Mouse (Mus musculus): ENCODE measurements around the gene Gm10306.

DNA sequence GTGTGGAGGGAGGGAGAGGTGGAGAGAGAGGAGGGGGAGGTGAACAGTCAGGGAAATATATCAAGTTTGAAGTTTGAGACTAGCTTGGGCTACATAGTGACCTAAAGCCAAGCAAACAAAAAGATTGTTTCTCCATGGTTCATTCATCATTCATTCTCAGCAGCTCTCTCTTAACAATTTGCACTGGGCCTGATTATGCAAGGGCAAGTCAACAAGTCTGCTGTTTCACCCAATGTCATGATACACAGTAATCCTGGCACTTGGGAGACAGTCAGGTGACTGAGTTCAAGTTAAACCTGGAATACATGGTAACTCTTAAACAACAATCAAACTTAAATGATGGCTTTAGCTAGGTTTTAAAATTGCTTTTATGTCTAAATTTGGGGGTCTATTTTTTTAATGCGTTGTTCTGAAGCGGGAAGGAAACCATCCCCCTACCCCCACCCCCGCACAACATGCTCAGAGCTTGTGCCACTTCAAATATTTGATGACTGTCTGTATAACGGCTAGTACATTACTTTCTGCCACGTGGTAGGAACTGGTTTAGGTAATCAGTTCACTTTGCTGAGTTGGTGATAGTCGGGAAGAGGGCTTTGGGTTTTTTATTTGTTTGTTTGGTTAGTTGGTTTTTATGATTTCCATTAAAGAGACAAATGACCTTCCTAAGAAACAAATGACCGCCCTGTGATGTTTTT, 5.8 kb downstream of the Gm10306 start:
- TF ChIP-seq CTCF (IDR thresholded peaks at IDR 0.05; ENCODE audit: low read depth, low read length): no peak
- no peak for TF ChIP-seq EP300 (IDR thresholded peaks at IDR 0.05; ENCODE audit: insufficient read depth, low read depth, low read length)

Measured in ES-Bruce4 (cell line).